Mouse (Mus musculus) adipose tissue, adult 10 weeks (tissue): ENCODE measurements around the gene Nepn. TPM values are rescaled to one million over a fixed set of nuclear protein-coding genes. Genes with fewer than 3 reads are reported as not detected.

Source experiments
- polyA plus RNA-seq: library from polyadenylated mRNA; stranded (reverse); fragments of 350-450 nt; fragmentation: Illumina TruSeq; extraction: RNeasy Lipid Tissue Mini Kit (QIAGEN cat#74804); gene quantifications from one replicate; pipeline ENCODE4 v1.2.3, GENCODE M21; 2014; ENCODE audit warnings: low read depth, low replicate concordance

Gene Nepn
- 1.5 TPM for polyA plus RNA-seq

DNA sequence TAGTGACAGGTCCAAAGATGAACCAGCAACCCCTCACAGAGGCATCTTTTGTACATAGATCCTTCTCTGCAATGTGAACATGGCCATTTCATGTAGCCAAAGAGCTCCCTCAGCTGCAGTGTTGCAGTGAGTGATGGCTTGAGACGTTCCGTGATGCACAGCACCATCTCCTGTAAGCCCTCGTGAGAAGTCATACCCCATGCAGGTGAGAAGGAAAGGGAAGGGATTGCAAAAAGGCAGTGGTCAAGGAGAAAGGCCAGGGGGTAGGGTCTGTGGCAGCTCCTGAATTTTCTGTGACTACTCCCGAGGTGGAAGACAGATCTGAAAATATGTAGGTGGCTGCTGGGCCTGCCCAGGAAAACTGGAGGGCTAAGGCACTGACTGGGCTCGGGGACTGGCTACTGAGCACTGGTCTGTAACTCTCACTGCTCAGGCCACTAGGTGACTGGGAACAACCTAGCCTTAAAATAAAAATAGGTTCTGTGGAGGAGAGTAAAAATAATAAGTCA is at the start of gene Nepn:
TSS of gene Nepn (plus strand) at position 51 of the 509 bp plus-strand sequence.

DNA sequence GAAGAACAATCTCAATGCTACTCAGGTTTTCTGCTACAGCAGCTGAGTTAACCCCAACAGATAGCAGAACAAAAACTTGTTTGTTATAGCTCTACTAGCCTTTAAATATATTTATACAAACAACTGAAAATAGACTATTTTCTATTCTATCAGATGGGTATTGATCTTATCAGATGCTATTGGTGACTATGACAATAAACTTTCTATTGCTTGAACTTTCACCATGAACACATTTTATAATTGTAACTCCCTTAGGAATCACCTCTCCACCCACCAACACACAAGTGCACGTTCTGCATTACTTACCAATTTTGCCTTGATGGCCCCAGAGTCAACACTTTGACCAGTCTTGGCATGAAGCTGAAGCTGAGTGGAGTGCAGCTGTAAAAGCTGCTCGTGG is 30.3 kb upstream of the Nepn start, which contains the start of gene Gm26741:
TSS of gene Gm26741 (plus strand) at position 301 of the 400 bp plus-strand sequence.

DNA sequence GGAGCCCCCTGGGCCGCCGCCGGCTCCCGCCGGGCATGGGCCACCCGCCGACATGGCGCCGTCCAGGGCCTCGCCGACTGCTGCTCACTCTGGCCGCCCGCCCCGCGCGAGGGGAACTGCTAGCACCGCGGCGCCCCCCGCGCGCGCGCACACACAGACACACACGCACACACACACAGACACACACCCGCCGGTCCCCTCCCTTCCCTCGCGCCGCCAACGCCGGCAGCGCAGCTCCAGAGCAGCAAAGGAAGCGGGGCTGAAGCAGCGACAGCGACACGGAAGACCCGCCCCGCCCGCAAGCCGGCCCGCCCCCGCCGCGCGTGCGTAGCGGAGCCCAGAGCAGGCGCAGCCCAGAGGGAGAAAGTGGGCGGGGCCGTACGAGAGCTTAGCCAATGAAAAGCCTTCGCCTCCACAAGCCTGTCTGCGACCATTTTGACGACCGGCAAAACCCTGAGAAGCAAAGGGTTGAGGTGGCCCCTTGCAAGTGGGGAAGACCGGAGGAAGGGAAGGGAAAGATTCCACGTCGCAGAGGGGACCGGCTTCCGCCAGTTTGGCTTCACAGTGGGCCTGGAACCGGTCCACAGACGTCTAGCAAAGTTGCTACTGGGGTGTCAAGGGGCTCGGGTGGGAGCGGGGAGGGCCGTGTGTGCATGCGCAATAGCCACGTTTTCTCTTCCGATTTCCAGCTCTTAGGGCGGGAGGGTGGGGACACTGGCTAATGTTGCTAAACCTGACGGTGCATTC is 6.8 kb upstream of the Nepn start, which contains the start of gene Gopc:
TSS of gene Gopc (minus strand) at position 280 of the 747 bp plus-strand sequence.

DNA sequence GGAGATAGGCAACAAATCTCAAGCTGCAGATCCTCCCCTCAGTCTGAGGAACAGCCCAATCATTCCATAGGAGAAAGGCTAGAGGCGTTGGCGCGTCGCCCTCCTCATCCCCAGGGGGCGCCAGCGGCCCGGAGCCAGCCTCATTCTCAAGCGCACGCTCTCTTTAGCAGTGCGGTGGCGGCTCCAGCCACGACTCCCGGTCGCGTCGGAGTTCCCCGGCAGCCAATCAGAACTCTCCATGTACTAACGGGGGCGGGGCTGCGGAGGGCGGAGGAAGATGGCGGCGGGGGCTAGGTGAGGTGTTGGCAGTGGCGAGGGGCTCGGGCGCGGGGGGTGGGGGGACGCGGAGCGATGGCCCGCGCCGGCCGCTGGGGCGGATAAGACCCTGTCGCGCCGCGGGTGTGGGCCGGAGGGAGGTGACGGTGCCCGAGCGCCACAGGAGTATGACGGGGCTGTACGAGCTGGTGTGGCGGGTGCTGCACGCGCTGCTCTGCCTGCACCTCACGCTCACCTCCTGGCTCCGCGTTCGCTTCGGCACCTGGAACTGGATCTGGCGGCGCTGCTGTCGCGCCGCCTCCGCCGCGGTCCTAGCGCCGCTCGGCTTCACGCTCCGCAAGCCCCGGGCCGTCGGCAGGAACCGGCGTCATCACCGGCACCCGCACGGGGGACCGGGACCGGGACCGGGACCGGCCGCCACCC is 28.7 kb downstream of the Nepn start, which contains the start of gene Nus1:
TSS of gene Nus1 (plus strand) at position 249 of the 699 bp plus-strand sequence.

Other genes starting within 250 kb of the Nepn start
- 42.9 TPM for gene Ros1, start 193.7 kb upstream of the Nepn start, polyA plus RNA-seq
- gene Dcbld1, start 155.4 kb upstream of the Nepn start, polyA plus RNA-seq: 7.3 TPM
- gene Gm26741, start 30.2 kb upstream of the Nepn start, polyA plus RNA-seq: not detected
- 59.5 TPM for gene Gopc, start 6.8 kb upstream of the Nepn start, polyA plus RNA-seq
- 35.2 TPM for gene Nus1, start 28.6 kb downstream of the Nepn start, polyA plus RNA-seq